Mouse (Mus musculus): Measurements from ENCODE around the gene Osbpl6. TPM values are rescaled to one million over a fixed set of nuclear protein-coding genes. Genes with fewer than 3 reads are reported as not detected.

Osbpl6 gene
- polyA plus RNA-seq, 1 experiment from 2014 or later = 10.4 TPM

DNA sequence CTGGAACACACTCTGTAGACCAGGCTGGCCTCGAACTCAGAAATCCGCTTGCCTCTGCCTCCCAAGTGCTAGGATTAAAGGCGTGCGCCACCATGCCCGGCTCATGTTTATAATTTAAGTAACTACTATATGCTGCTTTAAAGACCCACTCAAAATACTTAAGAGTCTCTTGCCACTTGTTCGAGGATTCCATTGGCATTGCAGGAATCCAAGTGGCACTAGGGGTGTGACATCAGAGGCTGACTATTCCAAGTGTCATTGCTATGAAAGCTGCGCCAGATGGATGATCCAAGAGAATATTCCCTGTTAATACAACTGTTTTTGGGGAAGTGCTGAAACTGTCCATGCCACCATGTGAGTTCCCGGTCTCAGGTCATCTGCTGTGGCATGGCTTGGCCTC is 83.9 kb downstream of the Osbpl6 start:
- no peak overlapping the region for H3K27ac ChIP-seq
- H3K36me3 ChIP-seq (replicated peaks) = no peaks in the 10 kb centered on the region
- no peaks in the 10 kb centered on the region for H3K27me3 ChIP-seq (ENCODE audit: poor library complexity, severe bottlenecking)
- H3K9me3 ChIP-seq = no peaks in the 10 kb centered on the region
- peaks cover 19% of the 10 kb centered on the region for H3K4me1 ChIP-seq
- H3K4me3 ChIP-seq = no peak overlapping the region
- no peak for DNase-seq (ENCODE audit: extremely low spot score, low spot score)
- 92% methylated on average over 8 of the region's 8 CpGs for WGBS

GRCm38 (mm10) chr2:76491371-76491770 is 85.1 kb downstream of the Osbpl6 start:
- no peak overlapping the region for H3K27ac ChIP-seq
- no peak overlapping the region for H3K4me3 ChIP-seq
- peaks cover 14% of the 10 kb centered on the region for H3K4me1 ChIP-seq
- no peaks in the 10 kb centered on the region for H3K27me3 ChIP-seq (ENCODE audit: poor library complexity, severe bottlenecking)
- WGBS = 90% methylated on average over 6 of the region's 6 CpGs
- no peaks in the 10 kb centered on the region for H3K36me3 ChIP-seq (replicated peaks)
- no peak for DNase-seq (ENCODE audit: extremely low spot score, low spot score)
- H3K9me3 ChIP-seq = no peaks in the 10 kb centered on the region

DNA sequence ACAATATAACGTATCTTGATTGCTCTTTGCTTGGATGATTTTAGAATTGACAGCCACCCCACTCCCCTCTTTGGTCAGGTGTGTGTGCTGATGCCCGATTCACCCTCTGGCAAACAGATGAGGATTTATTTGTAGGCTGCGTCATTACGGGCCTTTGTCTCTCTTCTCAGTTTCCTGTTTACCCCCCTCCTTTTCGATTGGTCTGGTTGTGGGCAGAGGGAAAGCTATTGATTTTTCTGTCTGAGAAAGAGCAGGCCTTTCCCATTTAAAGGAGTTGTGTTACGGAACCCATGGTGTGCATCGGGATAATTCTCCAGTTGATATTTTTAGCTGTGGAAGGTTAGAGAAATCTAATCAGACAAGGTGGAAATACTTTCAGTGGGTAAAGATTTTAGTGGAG is 85.9 kb downstream of the Osbpl6 start:
- Histone ChIP-seq H3K4me1 (peaks cover 14% of the 10 kb centered on the region), H3K27ac (no peak overlapping the region), H3K4me3 (no peak overlapping the region), H3K36me3 (replicated peaks) (no peaks in the 10 kb centered on the region), H3K27me3 (ENCODE audit: poor library complexity, severe bottlenecking) (no peaks in the 10 kb centered on the region), H3K9me3 (no peaks in the 10 kb centered on the region)
- no peak for DNase-seq (ENCODE audit: extremely low spot score, low spot score)
- 78% methylated on average over 7 of the region's 7 CpGs for WGBS

GRCm38 (mm10) chr2:76496006-76496748 is 89.9 kb downstream of the Osbpl6 start:
- Histone ChIP-seq H3K27me3 (ENCODE audit: poor library complexity, severe bottlenecking) (no peaks in the 10 kb centered on the region), H3K27ac (no peak overlapping the region), H3K4me1 (0 out of 2 replicates have a peak, but pooled peaks cover 2% of the 10 kb centered on the region), H3K4me3 (no peak overlapping the region), H3K9me3 (no peaks in the 10 kb centered on the region), H3K36me3 (replicated peaks) (no peaks in the 10 kb centered on the region)
- no peak for DNase-seq (ENCODE audit: extremely low spot score, low spot score)
- WGBS = 89% methylated on average over 11 of the region's 11 CpGs

DNA sequence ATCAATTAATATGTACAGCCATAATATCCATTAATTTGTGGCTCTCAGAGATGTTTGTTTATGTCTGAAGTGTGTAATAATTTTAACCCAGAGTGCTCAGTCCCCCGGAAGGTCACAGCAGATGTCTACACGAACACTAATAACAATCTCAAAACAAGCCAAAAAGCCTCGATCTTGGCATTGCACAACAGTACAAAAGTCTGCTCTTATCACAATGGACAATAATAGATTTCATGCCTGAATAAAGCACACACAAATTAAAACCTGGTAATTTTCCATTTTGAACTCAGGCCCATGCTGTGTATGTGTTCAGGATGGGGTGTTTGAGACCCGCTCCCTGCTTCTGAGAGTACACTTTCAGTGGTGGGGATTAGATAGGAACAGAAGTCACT is 90.4 kb downstream of the Osbpl6 start:
- WGBS = 96% methylated on average over 4 of the region's 4 CpGs
- Histone ChIP-seq H3K27ac (no peak overlapping the region), H3K4me3 (no peak overlapping the region), H3K36me3 (replicated peaks) (no peaks in the 10 kb centered on the region), H3K9me3 (no peaks in the 10 kb centered on the region), H3K4me1 (0 out of 2 replicates have a peak, but pooled peaks cover 2% of the 10 kb centered on the region), H3K27me3 (ENCODE audit: poor library complexity, severe bottlenecking) (no peaks in the 10 kb centered on the region)
- no peak for DNase-seq (ENCODE audit: extremely low spot score, low spot score)

DNA sequence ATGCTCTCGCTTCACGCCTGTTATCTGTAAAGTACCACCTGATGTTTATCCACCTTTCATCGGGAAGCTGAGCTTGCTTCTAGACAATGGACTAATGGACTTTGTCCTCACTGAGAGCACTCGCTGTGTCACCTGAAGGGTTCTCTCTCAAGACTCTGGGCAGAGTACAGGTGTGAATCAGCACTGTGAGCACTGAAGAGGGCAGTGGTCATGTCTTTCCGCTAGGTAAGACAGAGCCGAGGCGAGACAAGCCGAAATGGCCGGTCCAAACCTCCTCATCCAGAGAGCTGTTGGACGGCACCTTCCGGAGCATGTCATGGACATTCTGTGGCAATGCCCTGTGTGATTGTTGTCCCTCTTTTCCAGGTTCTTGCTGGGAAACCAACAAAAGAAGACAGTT is 92.6 kb downstream of the Osbpl6 start:
- H3K27me3 ChIP-seq (ENCODE audit: poor library complexity, severe bottlenecking) = no peaks in the 10 kb centered on the region
- WGBS = 94% methylated on average over 11 of the region's 11 CpGs
- no peaks in the 10 kb centered on the region for H3K36me3 ChIP-seq (replicated peaks)
- no peak overlapping the region for H3K4me3 ChIP-seq
- no peak for DNase-seq (ENCODE audit: extremely low spot score, low spot score)
- no peaks in the 10 kb centered on the region for H3K9me3 ChIP-seq
- peaks cover under 1% of the 10 kb centered on the region; the same call in 1 of the 2 replicates for H3K4me1 ChIP-seq
- no peak overlapping the region for H3K27ac ChIP-seq

GRCm38 (mm10) chr2:76504122-76504839 is 98.0 kb downstream of the Osbpl6 start:
- Histone ChIP-seq H3K27ac (no peak overlapping the region), H3K27me3 (ENCODE audit: poor library complexity, severe bottlenecking) (no peaks in the 10 kb centered on the region), H3K4me1 (peaks cover 7% of the 10 kb centered on the region; the same call in 1 of the 2 replicates), H3K4me3 (no peak overlapping the region), H3K9me3 (peaks cover 4% of the 10 kb centered on the region), H3K36me3 (replicated peaks) (no peaks in the 10 kb centered on the region)
- DNase-seq (ENCODE audit: extremely low spot score, low spot score) = no peak
- WGBS = 66% methylated on average over 12 of the region's 12 CpGs

DNA sequence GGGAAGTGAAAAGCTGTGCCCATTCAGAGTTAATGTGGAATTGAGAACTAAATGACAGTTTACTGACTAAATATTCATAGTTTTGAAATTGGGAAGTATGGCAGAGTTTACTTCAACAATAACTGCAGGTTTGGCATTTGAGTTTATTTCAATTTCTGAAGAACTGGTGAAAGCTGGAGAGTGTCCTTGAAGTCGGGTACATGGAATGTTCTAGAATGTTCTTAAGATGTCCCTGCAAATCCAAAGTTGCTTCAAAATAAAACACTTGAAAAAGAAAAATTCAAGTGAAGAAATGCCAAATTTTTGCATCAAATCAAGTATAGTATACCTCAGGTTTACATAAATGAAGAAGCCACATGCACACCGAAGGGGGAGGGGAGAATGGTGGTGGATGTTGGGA is 98.7 kb downstream of the Osbpl6 start:
- H3K36me3 ChIP-seq (replicated peaks) = no peaks in the 10 kb centered on the region
- WGBS = 88% methylated on average over 2 of the region's 2 CpGs
- peaks cover 4% of the 10 kb centered on the region for H3K9me3 ChIP-seq
- H3K4me1 ChIP-seq = peaks cover 7% of the 10 kb centered on the region; the same call in 1 of the 2 replicates
- H3K27ac ChIP-seq = no peak overlapping the region
- H3K4me3 ChIP-seq = no peak overlapping the region
- no peaks in the 10 kb centered on the region for H3K27me3 ChIP-seq (ENCODE audit: poor library complexity, severe bottlenecking)
- DNase-seq (ENCODE audit: extremely low spot score, low spot score) = no peak

- Histone ChIP-seq H3K27me3 (ENCODE audit: poor library complexity, severe bottlenecking) (no peaks in the 10 kb centered on the region), H3K9me3 (peaks cover 4% of the 10 kb centered on the region), H3K36me3 (replicated peaks) (no peaks in the 10 kb centered on the region), H3K27ac (no peak overlapping the region), H3K4me3 (no peak overlapping the region), H3K4me1 (no peaks in the 10 kb centered on the region)
- WGBS = 92% methylated on average over 8 of the region's 8 CpGs
- DNase-seq (ENCODE audit: extremely low spot score, low spot score) = no peak
Measured at GRCm38 (mm10) chr2:76511281-76511721, 105.0 kb downstream of the Osbpl6 start.

DNA sequence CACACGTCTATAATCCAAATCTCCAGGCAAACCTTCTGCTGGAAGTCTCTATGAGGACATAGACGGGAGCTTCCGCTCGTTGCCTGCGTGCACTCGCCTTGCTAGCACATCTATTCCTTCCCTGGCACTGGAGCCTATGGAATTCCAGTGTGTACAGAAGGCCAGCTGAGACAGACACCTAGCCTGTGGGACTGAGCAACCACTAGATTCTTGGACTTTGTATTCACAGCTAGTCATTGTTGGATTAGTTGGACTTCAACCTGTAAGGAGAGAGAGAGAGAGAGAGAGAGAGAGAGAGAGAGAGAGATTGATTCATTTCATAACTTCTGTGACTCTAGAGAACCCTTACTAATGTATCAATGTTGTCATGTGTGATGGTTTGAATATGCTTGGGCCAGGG is 105.8 kb downstream of the Osbpl6 start:
- Histone ChIP-seq H3K27ac (no peak overlapping the region), H3K36me3 (replicated peaks) (no peaks in the 10 kb centered on the region), H3K4me1 (no peaks in the 10 kb centered on the region), H3K4me3 (no peak overlapping the region), H3K27me3 (ENCODE audit: poor library complexity, severe bottlenecking) (no peaks in the 10 kb centered on the region), H3K9me3 (peaks cover 4% of the 10 kb centered on the region)
- DNase-seq (ENCODE audit: extremely low spot score, low spot score) = no peak
- 93% methylated on average over 6 of the region's 6 CpGs for WGBS

DNA sequence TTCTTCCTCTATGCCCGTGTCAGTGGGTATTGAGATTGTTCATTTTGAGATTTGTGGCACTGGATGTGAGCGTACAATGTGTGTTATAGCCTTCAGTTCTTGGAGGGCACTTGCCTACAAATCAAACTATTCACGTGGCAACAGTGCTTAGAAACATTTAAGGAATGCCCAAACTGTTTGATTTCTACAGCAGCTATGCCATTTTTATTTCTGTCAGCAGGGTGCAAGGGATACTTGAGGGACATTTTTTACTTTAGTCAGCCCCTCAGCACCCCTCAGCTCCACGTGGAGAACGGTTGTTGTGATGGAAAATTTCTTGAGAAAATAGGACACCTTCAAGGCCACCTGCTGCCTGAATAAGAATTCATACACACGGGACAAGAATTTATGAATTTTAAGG is 106.6 kb downstream of the Osbpl6 start:
- Histone ChIP-seq H3K36me3 (replicated peaks) (no peaks in the 10 kb centered on the region), H3K4me3 (no peak overlapping the region), H3K4me1 (no peaks in the 10 kb centered on the region), H3K9me3 (peaks cover under 1% of the 10 kb centered on the region), H3K27me3 (ENCODE audit: poor library complexity, severe bottlenecking) (no peaks in the 10 kb centered on the region), H3K27ac (no peak overlapping the region)
- DNase-seq (ENCODE audit: extremely low spot score, low spot score) = no peak
- 84% methylated on average over 6 of the region's 6 CpGs for WGBS

GRCm38 (mm10) chr2:76513296-76513695 is 107.0 kb downstream of the Osbpl6 start:
- Histone ChIP-seq H3K27ac (no peak overlapping the region), H3K9me3 (no peaks in the 10 kb centered on the region), H3K4me1 (no peaks in the 10 kb centered on the region), H3K36me3 (replicated peaks) (no peaks in the 10 kb centered on the region), H3K27me3 (ENCODE audit: poor library complexity, severe bottlenecking) (no peaks in the 10 kb centered on the region), H3K4me3 (no peak overlapping the region)
- DNase-seq (ENCODE audit: extremely low spot score, low spot score) = no peak
- WGBS = 82% methylated on average over 3 of the region's 3 CpGs

GRCm38 (mm10) chr2:76517471-76517870 is 111.2 kb downstream of the Osbpl6 start:
- no peaks in the 10 kb centered on the region for H3K9me3 ChIP-seq
- H3K4me3 ChIP-seq = no peak overlapping the region
- DNase-seq (ENCODE audit: extremely low spot score, low spot score) = no peak
- no peak overlapping the region for H3K27ac ChIP-seq
- no peaks in the 10 kb centered on the region for H3K27me3 ChIP-seq (ENCODE audit: poor library complexity, severe bottlenecking)
- peaks cover under 1% of the 10 kb centered on the region; the same call in 1 of the 2 replicates for H3K4me1 ChIP-seq
- 95% methylated on average over 14 of the region's 14 CpGs for WGBS
- no peaks in the 10 kb centered on the region for H3K36me3 ChIP-seq (replicated peaks)

Measured in forebrain, embryonic 10.5 days (tissue).